9 mouse cellular contexts compared by ENCODE assay signal in the genomic region with DNA sequence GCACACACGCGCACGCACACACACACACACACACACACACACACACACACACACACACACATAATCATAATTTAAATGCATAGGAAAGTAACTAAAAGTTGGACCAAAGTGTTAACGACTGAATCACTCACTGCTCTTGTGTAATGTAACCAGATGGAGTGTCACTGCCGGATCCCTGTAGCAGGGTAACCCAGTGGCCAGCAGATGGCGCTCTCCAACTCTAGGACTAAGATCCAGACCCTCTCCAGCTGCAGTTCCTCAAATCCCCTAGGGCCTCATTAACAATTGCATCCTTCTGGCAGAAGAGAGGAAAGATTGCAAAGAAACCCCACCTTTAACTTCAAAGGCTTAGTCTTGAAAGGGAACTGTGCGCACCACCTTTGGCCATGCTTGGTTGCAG.
DNase-seq lines count a peak whose midpoint lies in the region; ATAC-seq and TF ChIP-seq lines count a peak whose summit lies in the region.
"Had no signal": no experiment of that assay in that cellular context is flagged by ENCODE, and none has a peak within 500 bp of the region (broad histone marks: within the 10 kb centered on the region; RNA-seq: fewer than 3 reads in every experiment).

No protein-coding gene starts in this region.

- peak; percentile 86 for DNase-seq in MEL (ENCODE audit: low read depth, low spot score)
- peak; percentile 52 for DNase-seq in c-Kit-positive CD71-positive TER-119-positive erythroid progenitor cells, embryonic 14.5 days (ENCODE audit: low spot score)
- DNase-seq in layer of hippocampus, postnatal 14 days (ENCODE audit: low spot score in 2 of 2) = peak; percentile 74 to 86
- peak; percentile 73 for DNase-seq in lung, postnatal 25 days (ENCODE audit: low spot score)
- DNase-seq in right cerebral cortex, adult 2 months (ENCODE audit: low spot score in 2 of 2) = peak; percentile 73 to 77
- peak; percentile 45 for DNase-seq in urinary bladder, postnatal 10 days (ENCODE audit: low spot score)

- no peaks in the 10 kb centered on the region for H3K36me3 ChIP-seq in MEL (ENCODE audit: control insufficient read depth in 1 of 2, insufficient read depth in 2 of 2, low read length in 2 of 2)
- no peaks in the 10 kb centered on the region for H3K36me3 ChIP-seq in hindbrain, embryonic 12.5 days

- H3K9ac ChIP-seq in MEL (ENCODE audit: control insufficient read depth, low read depth, low read length, poor library complexity, severe bottlenecking) = no peak overlapping the region
- no peak overlapping the region for H3K9ac ChIP-seq in hindbrain, embryonic 12.5 days

- TF ChIP-seq POLR2A in MEL (IDR thresholded peaks at IDR 0.05; ENCODE audit: control insufficient read depth in 1 of 2, insufficient read depth in 1 of 2, low read depth in 1 of 2, low read length in 2 of 2, poor library complexity in 1 of 2) = no peak

- TF ChIP-seq CTCF in MEL (IDR thresholded peaks at IDR 0.05 in 2 of 3, conservative IDR thresholded peaks at IDR 0.05 in 1 of 3; ENCODE audit: control insufficient read depth in 1 of 3, insufficient read depth in 1 of 3, low read depth in 2 of 3, low read length in 3 of 3, poor library complexity in 1 of 3, severe bottlenecking in 1 of 3) = peak; percentile 95 to 97 (median 96)

- H3K4me3 ChIP-seq in MEL (ENCODE audit: control insufficient read depth in 1 of 2, insufficient read depth in 1 of 2, low read depth in 2 of 2, low read length in 2 of 2) = no peak overlapping the region
- no peak overlapping the region for H3K4me3 ChIP-seq in hindbrain, embryonic 12.5 days
- H3K4me3 ChIP-seq: megakaryocyte, embryonic 14.5 days had no signal

- TF ChIP-seq EP300 in MEL (IDR thresholded peaks at IDR 0.05; ENCODE audit: low read depth in 1 of 2, low read length in 2 of 2) = no peak

- H3K27ac ChIP-seq in MEL (ENCODE audit: control insufficient read depth, low read depth, low read length) = no peak overlapping the region
- no peak overlapping the region for H3K27ac ChIP-seq in hindbrain, embryonic 12.5 days

- no peak overlapping the region for H3K4me2 ChIP-seq in hindbrain, embryonic 12.5 days (replicated peaks)

- H3K9me3 ChIP-seq in MEL (replicated peaks; ENCODE audit: insufficient read depth, low read length) = no peaks in the 10 kb centered on the region
- no peaks in the 10 kb centered on the region for H3K9me3 ChIP-seq in hindbrain, embryonic 12.5 days (replicated peaks)
- H3K9me3 ChIP-seq: megakaryocyte, embryonic 14.5 days had no signal

- TF ChIP-seq RAD21 in MEL (IDR thresholded peaks at IDR 0.05; ENCODE audit: low read depth, low read length) = peak; percentile 88

- H3K4me1 ChIP-seq in MEL (ENCODE audit: control insufficient read depth in 1 of 2, insufficient read depth in 2 of 2, low read length in 2 of 2) = no peaks in the 10 kb centered on the region
- H3K4me1 ChIP-seq in hindbrain, embryonic 12.5 days = no peaks in the 10 kb centered on the region

- no peaks in the 10 kb centered on the region; a peak in 2 of 4 replicates for H3K27me3 ChIP-seq in MEL (ENCODE audit: control insufficient read depth in 1 of 2, insufficient read depth in 2 of 2, low read length in 2 of 2)
- H3K27me3 ChIP-seq in hindbrain, embryonic 12.5 days = no peaks in the 10 kb centered on the region

- ATAC-seq in frontal cortex, adult (ENCODE audit: low TSS enrichment) = peak; percentile 95
- ATAC-seq in hindbrain, embryonic 12.5 days (ENCODE audit: low FRiP score) = peak; percentile 87

- WGBS in hindbrain, embryonic 12.5 days = 35% methylated on average over 7 of the region's 7 CpGs

- H3K79me2 ChIP-seq in MEL (ENCODE audit: control insufficient read depth, insufficient read depth, low read length, poor library complexity) = no peaks in the 10 kb centered on the region

TF ChIP-seq in MEL, 35 proteins besides CTCF, POLR2A, EP300 and RAD21:
- TF ChIP-seq TBP (IDR thresholded peaks at IDR 0.05; ENCODE audit: low read depth, low read length) = no peak
- no peak for TF ChIP-seq USF1 (IDR thresholded peaks at IDR 0.05; ENCODE audit: low read depth, low read length)
- TF ChIP-seq ELF1 (IDR thresholded peaks at IDR 0.05; ENCODE audit: low read depth, low read length) = no peak
- TF ChIP-seq ZC3H11A (IDR thresholded peaks at IDR 0.05; ENCODE audit: low read depth, low read length) = peak; percentile 88
- TF ChIP-seq SMC3 (IDR thresholded peaks at IDR 0.05; ENCODE audit: low read depth, low read length) = peak; percentile 97
- no peak for TF ChIP-seq SIN3A (IDR thresholded peaks at IDR 0.05; ENCODE audit: low read length)
TF ChIP-seq in MEL: peak in this region for 2.
